Mouse (Mus musculus) yolk sac, embryonic 10.5 days (tissue): ENCODE results near the gene Cmtm5.
A peak's percentile ranks its signal among the peaks of the same experiment; 100 is the strongest.
"Not testable (repeated sequence)": the region's sequence is repeated elsewhere in the genome, so short reads cannot be mapped to it uniquely, and the experiment has no call there.

Source experiments
- DNase-seq: peaks from one replicate; pipeline ENCODE4 v3.0.0-alpha.2; 2017; ENCODE audit warnings: low spot score

Gene Cmtm5

DNA sequence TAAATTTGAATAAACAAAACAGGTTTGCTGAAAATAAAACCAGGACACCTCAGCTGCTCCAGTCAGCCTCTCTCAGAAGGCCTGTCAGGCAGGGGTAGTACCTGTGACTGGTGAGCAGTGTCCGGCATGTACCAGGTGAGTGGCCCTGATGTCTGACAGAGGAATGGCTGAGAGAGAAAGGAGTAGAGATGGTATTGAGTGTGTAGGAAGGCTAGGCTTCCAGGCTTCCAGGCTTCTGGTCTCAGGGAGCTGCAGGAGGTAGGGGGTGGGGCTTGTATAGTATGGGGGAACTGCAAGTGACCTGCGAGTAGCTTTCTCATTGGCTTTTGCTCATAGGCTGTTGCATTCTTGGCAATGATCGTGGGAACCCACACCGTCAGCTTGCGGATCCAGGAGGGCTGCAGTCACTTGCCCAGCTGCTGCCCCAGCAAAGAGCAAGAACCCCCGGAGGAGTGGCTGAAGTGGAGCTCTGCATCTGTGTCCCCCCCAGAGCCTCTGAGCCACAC lies 3.4 kb upstream of the Cmtm5 start, which contains the start of gene Il25:
Gene Il25 (plus strand): TSS at position 51 of the 506 bp plus-strand sequence.
- DNase-seq = no peak

DNA sequence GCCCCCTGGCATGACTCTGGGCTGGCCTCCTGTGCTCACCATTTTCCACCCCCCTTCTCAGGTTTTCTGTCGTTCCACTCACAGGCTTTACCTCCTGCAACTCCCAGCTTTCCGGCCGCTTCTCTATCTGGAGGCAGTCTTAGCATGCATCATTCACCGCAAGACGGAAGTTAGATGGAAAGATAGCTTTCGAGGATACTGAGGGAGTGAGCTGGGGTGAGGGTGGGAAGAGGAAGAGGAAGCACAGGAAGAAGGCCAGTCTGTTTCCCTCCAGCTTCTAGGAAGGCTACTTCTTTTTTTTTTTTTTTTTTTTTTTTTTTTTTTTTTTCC lies 735 bp downstream of the Cmtm5 start:
- no peak for DNase-seq

DNA sequence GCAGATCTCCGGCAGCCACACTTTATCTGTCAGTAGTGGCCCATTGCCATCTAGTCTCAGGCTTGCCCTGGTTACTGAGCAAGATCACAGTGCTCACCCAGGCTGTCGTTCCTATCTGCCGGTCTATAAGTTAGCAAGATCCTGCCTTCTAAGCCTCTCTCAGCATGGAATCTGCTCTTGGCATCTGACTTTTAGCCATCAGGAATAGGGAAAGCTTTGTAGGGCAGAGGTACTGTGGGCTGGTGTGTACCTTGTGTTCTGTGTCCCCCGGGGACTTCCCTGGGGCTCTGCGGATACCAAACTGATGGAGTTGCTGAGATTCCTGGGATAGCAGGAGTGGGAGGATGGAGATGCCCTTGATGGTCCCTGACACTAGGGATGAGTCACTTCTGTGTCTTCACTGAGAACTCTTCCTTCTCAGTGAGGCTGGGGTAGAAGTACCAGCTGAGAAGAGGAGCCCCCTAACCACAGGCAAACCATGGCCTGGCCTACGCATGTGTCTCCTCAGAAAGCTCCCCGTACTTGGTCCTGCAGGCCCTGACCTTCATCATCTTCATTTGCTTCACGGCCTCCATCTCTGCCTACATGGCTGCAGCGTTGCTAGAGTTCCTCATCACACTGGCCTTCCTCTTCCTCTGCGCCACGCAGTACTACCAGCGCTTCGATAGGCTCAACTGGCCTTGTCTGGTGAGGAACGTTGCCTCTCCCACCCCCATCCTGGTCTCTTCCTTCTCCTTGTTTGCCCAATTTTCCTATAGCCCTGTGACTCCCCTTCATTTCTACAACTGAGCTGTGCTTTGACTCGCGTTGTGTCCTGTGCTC lies 1.5 kb downstream of the Cmtm5 start:
- no peak for DNase-seq

DNA sequence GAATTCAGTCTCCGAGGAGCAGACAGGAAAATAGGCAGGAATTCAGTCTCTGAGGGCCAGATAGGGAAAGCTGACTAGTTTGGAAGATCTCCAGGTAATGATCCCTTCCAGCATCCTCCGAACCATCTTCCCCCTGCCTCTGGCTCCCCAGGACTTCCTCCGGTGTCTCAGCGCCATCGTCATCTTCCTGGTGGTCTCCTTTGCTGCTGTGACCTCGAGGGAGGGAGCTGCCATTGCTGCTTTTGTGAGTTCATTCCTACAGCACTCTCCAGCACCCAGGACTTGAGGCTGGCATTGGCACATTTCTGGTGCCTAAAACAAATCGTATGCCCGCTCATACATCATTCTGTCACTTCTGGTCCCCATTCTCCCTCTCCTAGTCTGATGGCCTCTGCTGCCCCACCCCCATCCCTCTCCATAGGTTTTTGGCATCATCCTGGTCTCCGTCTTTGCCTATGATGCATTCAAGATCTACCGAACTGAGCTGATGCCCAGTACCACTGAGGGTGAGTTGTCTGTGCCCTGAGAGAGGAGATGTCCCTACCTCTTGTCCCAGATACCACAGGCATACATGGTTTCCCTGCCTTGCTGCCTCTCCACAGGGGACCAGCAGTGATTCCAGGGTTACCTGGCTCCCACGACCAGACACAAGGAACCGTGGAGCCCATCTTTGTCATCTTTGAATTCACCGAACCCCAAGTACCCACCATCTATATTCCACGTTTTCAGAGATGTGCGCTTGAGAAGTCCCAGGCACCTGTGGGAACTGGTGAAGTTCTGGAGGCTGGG lies 2.6 kb downstream of the Cmtm5 start:
- DNase-seq = no peak

DNA sequence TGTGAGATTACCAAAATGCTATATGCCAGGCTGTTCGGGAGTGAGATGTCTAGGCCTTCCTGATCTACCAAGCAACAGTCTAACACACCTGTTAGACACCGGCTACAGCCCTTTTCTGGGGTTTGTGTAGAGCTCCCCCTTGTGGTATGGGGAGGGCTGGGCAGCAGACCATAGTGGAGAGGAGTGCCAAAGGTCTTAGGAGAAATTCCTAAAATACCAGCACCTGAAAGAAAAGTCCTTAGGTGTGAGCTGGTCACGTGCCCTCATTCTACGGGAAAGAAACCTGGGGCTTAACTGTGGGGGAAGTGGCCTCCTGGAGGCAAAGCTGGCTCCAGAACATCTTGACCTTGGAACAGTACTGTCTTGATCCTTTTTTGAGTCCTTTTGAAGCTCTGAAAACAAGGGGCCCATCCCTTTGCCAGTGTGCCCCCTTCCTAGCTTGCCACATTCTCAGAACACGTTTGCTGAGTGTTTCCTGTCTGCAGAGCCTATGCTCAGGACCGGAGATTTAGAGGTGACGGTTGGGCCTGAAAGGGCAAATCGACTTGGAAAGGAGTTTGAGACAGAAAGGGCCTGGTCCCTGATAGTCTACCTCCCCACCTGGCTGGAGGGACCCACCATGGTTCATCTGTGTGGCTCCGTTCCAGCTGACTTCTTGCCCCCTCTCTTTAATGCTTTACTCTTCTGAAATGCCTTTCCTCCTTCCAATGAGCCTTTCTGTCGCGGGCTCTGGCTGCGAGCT lies 3.5 kb downstream of the Cmtm5 start:
- DNase-seq = peak; percentile 40

DNA sequence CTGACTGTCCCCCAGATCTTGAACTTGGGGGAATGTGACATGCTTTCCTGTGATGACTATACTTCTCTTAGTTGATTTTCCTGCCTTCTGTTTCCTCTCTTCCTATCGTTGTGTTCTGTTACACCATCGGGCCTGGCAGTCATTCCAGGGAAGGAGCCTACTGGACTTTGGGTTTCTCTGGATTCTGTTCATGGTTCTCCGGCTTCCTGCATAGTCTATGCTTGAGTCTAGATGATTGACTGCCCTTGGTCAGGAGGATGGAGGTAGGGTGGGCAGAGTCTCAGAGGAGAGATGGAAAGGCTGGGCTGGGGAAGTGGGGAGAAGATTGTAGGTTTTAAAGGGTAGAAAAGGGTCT lies 4.1 kb downstream of the Cmtm5 start:
- no peak for DNase-seq

DNA sequence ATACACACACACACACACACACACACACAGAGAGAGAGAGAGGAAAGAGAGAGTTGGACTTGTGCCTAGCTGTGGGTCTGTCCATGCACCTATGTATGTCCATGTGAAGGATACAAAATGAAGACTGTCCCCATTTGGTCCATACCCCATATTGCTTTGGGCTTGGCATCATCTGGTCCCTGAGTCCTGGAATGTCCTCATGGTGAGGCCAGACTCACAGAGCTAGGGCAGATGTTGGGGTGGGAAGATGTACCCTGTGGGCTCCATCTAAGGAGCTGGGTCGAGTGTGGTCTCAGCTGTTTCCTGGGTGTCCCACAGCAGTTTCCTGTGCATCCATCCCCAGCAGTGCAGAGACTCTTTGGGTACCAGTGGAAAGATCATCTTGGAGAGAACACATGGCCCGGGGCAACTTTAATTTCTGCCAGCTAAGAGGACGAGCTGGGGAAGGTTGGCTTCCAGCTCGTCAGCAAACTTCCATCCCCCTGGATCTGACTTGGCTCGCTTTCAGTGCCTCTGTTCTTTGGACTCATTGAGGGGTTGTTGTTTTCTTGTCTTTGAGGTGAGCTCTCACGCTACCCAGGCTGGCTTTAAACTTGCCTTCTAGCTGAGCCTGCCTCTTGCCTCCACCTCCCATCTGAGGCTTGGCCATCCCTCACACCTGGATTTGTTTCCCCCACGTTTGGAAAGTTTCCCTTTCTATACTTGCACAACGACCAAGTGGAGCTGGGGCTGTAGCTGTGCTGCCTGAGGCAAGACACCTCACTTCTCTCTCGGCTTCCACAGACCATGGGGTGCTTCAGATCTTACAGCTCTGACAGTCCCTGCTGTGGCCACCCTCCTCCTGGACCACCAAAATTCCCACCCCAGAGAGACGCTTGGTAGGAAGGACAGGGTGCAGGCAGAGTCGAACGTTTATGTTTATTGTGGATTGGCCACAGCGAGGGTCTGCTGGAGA lies 5.2 kb downstream of the Cmtm5 start:
- no peak for DNase-seq

DNA sequence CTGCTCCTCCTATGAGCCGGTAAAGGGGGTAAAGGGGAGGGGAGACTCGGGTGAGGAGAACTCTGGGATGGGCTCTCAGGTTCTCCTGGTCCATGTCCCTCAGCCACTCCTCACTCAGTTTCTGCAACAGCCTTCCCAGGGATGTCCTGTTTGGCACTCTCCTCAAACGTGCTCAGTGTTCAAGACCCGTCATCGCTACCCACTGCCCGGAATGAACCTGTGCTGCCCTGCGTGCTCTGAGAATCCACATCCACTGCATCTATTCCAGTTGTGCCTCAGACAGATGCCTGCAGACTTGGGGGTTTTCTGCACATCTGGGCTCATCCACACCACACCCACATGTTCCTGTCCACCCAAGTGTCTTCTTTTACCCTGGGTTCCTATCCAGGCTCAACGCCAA lies 6.4 kb downstream of the Cmtm5 start:
- DNase-seq = no peak

DNA sequence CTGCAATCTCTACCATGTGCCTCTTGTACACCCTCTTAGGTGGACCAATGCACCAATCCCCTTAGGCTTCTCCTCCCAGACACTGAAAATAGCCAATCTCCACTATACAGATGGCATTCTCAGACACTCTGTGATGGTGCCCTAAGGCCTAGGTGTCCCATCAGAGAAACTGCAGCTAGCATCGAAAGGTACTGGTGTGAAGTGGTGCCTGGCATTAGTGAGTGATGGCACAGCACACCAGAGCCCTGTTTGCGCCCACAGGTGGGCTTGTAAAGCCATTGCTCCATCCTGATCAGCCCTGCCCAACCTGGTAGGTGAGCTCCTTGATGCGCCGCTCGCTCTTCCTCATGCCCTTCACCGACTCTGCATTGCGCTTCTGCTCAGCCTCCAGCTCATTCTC lies 7.9 kb downstream of the Cmtm5 start:
- no peak for DNase-seq

DNA sequence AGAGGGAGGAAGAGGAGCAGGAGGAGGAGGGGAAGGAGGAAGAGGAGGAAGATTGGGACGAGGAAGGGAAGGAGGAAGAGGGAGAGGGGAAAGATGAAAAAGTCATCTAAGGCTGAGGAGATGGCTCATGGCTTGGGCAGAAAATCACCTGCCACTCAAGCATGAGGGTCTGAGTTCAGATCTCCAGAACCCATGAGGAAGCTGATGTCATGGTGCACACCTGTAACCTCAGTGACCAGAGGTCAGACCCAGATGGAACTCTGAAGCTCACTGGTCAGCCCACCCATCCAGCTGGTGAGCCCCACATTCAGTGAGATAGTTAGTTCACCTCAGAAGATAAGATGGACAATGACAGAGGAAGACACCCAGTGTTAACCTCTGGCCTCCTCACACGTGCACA lies 8.9 kb downstream of the Cmtm5 start:
- DNase-seq = no peak

DNA sequence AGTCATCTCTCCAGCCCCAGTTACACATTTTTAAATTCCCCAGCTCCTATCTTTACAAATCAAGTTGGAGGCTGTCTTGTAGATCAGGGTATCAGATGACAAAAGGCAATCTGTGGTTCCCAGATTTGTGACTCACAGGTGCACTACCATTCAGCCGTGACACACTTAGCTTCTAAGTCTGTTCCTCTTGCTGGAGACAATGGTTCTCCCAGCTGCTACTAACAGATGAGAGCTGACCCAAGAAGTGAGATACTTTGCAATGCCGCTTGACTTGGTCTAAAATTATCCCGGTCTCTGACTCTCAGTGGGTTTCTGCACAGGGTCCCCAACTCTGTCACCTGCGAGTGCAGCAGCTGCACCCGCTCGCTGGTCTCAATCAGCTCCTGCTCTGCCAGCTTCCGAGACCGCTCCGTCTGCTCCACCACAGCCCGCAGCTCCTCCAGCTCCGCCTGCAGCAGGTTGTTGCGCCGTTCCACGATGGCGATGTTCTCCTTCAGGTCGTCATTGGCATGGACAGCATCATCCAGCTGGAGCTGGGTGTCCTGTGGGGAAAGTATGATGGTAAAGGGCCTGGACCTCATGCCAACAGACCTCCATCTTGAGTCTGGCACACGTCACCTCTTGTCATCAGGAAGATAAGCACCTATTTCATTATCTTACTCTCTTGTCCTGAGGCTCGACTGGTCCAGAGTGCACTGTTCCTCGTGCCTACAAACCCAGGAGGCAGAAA lies 10.1 kb downstream of the Cmtm5 start:
- DNase-seq = no peak

DNA sequence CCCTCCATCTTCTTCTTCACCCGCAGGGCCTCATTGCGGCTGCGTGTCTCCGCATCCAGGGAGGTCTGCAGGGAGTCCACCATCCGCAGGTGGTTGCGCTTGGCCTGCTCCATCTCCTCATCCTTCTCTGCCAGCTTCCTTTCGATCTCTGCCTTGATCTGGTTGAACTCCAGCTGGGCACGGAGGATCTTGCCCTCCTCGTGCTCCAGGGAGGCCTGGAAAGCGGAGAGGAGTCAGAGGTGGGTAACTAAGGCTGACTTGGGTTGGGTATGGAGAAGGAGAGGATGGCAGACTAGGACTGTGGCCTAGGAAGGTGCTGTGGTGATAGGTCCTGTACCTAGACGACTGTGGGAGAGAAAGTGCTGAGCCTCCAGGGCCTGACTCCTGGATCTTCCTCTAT lies 10.9 kb downstream of the Cmtm5 start:
- not testable (repeated sequence) for DNase-seq

DNA sequence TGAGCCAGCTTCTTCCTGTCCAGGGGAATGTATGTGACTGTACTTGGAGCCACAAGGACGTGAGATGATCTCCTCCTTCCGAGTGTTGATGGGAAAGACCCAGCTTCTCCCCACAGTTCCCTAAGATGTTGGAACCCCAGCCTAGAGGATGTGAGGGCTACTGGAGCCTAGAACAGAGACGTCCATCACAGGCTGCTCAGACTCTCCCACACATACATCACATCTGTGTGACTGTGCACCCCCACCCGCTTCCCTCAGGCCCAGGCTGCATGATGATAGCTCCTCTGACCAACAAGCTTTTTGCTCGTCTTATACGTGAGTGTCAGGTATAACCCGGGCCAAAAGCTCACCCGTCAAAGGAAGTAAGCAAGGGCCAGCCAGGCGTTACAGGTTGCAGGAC lies 12.7 kb downstream of the Cmtm5 start:
- no peak for DNase-seq

DNA sequence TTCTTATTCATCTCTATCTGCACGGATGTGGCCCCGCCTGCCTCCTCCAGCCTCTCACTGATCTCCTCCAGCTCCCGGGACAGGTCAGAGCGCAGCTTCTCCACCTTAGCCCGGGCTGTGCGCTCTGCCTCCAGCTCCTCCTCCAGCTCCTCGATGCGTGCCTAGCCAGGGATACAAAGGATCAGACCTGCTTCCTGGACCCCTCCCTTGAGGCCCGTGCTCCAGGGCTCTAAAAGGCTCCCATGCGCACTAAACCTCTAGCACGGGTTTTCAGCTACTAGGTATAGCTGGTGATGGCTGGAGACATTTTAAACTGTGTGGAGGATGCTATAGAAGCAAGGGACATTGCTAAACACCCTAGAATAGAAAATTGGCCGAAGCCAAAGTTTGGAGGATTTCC lies 14.4 kb downstream of the Cmtm5 start:
- no peak for DNase-seq

DNA sequence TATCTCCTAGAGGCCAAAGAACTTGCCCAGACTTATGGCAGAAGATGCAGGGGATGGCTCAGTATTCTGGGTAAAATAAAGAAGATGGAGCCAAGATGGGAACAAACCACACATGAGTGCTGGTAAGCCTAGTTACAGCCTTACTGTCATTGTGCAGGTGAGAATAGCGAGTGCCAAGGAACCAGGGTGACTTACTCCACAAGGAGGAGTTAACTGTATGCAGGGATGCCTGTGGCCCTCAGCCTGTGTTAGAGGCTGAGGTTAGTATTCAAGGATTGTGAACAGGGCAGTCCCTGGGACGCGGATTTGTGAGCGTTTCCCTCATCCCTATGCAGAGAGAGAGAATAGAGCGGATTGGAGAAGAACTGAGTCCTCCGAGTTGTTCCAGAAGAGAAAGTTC lies 15.5 kb downstream of the Cmtm5 start:
- no peak for DNase-seq

DNA sequence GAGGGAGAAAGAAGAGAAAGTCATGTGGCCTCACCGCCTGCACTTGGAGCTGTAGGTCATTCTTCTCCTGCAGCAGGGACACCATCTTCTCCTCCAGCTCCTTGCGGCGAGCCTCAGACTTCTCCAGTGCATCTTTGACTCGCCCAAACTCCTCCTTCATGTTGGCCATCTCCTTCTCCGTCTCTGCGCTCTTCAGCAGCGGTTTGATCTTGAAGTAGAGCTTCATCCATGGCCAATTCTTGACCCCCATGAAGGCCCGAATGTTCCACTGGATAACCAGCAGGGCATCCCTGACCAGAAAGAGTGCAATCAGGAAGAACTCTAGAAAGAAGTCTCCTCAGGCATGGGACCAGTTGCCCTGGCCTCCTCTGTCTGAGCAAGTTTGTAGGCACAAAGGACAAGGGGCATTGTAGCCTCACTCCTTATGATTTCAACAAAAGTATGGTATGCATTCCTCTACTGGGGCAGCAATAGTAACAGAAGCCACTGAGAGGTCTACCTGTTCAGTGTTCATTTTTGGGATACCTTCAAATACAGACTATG lies 17.7 kb downstream of the Cmtm5 start:
- DNase-seq = no peak

DNA sequence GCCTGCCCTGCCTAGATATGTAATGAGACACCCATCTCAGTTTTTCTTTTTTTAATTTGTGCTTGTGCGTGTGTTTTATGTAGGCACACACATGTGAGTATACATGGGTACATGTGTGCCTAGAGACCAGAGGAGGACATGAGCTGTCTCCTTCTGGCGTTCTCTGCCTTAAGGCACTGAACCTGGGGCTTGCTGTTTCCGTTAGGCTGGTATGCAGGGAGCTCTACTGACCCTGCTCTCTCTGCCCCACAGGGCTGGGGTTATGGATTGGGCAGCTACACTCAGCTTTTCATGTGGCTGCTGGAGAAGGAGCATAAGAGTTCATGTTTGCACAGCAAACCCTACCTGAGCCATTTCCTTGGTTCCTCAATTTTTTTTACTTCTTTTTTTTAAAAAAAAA lies 18.4 kb downstream of the Cmtm5 start:
- no peak for DNase-seq

DNA sequence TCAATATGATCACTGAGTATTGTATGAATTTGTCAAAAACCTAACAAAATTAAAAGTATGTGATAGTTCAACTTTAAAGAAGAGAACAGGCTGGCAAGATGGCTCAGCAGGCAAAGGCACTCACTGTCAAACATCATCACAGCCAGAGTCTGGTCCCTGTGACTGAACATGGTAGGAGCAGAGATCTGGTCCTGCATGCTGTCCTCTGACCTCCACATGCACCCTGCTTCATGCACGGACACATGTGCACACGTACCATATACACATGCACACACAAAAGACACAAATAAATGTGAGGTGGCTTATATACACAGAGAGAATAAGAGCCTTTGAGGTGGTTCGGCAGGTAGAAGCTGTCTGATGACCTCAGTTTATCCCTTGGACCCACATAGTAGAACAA lies 19.4 kb downstream of the Cmtm5 start:
- no peak for DNase-seq

DNA sequence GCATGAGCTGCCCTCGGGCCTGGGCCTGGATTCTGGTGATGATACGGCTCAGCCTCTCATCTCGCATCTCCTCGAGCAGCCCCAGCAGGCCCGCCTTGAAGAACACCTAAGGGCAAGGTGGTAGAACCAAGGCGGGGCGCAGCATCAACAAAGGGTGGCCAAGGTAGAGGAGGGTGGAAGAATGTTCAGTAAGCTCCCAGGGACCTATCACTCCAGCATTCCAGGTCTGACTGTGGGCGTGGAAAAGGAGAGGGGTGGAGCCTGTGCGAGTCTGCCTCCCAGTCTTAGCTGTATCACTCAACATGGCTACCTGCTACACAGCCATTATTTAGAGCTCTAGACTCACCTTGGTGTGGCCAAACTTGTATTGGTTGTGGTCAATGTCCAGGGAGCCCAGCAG lies 20.5 kb downstream of the Cmtm5 start:
- DNase-seq = no peak

DNA sequence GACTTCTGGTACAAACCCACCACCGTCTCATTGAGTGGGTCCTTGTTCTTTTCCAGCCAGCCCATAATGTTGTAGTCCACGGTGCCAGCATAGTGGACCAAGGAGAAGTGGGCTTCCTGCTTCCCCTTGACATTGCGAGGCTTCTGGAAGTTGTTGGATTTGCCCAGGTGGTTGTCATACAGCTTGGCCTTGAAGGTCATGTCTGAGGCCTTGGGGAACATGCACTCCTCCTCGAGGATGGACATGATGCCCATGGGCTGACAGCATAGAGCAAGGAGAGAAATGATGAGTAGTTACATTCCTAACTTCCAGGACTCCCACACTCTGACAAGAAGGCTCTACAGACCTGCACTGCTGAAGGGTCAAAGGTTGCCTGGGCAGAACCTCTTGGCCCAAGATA lies 22.4 kb downstream of the Cmtm5 start:
- DNase-seq = no peak

DNA sequence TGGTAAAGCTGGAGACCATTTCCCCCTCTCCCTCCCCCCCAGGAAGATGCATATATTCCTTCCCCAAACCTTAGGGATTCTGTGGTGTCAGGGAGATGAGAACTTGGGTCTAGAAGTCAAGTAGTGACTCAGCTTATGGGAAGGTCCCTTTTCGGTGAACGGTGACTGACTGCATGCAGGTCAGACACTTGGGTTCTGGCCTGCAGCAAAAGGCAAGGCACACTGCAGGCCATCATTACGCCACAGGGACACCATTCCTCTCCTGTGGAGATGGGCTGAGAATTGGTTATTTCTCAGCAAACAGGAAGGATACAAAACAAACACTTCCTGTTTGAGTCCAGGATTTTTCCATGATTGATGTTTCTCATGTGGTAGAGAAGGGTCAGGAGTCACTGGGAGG lies 23.1 kb downstream of the Cmtm5 start:
- DNase-seq = no peak
